Mouse (Mus musculus) left cerebral cortex, adult 8-10 months (tissue): ENCODE measurements around the gene Cpped1. TPM values are rescaled to one million over a fixed set of nuclear protein-coding genes. Genes with fewer than 3 reads are reported as not detected.

ENCODE experiments used
- DNase-seq, 2 experiments: peaks; one replicate each; pipeline ENCODE4 v3.0.0; 2022; ENCODE audit warnings: low spot score in 2 of 2
- total RNA-seq, 4 experiments: library from RNA; stranded (reverse); gene quantifications; 2 replicates each; pipeline ENCODE4 v1.2.4; 2022

Gene Cpped1
- total RNA-seq, 4 experiments from 2014 or later: 42.0 to 49.5 (median 44.3) TPM

GRCm38 (mm10) chr16:11774321-11774720, 134.9 kb downstream of the Cpped1 start:
- DNase-seq: no peak

DNA sequence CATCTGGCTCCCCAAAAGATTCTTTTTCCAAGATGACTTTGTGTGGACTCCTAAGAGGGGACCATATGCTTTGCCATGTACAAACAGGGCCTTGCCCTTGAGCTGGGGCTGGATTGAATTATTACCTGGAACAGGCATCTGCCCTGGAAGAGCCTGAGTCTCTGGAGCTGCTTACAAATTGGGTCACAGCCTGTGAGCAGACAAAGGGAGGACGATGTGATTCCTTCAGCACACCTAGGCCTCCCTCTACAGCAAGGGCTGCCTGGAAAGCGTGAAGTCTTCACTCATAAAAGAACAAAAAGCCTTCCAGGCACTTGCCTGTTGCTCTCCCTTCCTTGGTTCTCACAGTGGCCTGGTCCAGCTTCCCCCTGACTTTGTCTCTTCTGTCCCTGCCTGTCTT, 136.9 kb downstream of the Cpped1 start:
- no peak for DNase-seq

- no peak for DNase-seq
These were observed 151.3 kb downstream of the Cpped1 start for GRCm38 (mm10) chr16:11757951-11758350.

DNA sequence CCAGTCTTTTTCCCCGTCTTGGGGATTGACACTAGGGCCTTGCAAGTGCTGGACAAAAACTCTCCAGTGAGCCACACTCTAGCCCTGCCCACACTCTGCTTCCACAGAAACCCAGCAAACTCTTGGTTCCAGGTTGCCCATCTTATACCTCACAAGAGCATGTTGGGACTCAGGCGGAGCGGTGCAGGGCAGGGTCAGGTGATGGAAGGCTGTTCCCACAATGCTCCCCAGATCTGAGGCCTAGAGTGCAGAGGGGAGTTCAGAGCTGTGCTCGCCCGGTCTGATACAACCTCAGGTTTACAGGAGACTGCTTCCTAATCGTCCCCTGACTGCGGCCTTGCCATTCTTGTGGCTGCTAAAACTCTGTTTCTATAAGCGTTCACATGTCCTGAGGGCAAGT, 151.8 kb downstream of the Cpped1 start:
- DNase-seq: no peak

DNA sequence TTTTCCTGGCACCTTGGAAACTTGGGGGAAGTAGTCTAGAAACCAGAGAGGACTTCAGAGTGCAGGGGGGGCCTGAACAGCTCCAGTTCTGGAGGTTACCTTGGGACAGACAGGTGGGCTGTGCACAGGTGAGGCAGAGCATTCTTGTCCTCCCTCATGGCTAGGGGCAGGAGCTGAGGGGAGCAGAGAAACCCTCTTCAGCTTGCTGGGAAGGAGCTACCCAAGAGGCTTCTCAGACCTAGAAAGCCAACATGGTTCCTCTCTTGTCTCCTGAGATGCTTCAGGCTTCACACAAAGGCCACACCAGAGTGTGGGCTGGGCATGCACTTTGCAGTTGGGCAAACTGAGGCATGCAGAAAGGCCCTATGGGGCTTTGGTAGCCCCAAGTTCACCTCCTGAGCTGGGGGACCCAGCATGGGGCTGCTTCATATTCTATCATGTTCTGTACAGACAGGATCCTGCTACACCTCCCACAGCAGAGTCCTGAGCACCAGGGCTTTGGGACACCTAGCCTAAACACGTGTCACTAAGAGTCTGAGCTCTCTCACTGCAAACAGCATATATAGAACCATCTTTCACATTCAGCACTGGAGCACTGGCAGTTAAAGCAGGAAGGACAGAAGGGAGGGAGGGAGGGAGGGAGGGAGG, 152.5 kb downstream of the Cpped1 start:
- DNase-seq: no peak

- no peak for DNase-seq
These were observed 153.8 kb downstream of the Cpped1 start for GRCm38 (mm10) chr16:11755281-11756066.

- DNase-seq: no peak
These were observed 155.1 kb downstream of the Cpped1 start for GRCm38 (mm10) chr16:11754136-11754535.

Other genes with a start within 250 kb of the Cpped1 start
- 10 to 100 TPM; 53.1 to 61.3 (median 57.4) TPM for gene Shisa9, start 74.7 kb upstream of the Cpped1 start, total RNA-seq